Mouse (Mus musculus) midbrain, postnatal 0 days (tissue): ENCODE data around the gene Fem1b. TPM values are rescaled to one million over a fixed set of nuclear protein-coding genes. Genes with fewer than 3 reads are reported as not detected.

ENCODE experiments used
- ATAC-seq: fragments of 200-750 bp; cut with Nextera tagmentation; 2 replicates; pipeline ENCODE4 v1.8.0; 2017; ENCODE audit warnings: moderate number of reproducible peaks, mild to moderate bottlenecking, moderate TSS enrichment, moderate library complexity; ENCODE audit not compliant: low FRiP score
- DNase-seq: peaks from one replicate; pipeline ENCODE4 v3.0.0-alpha.2; 2015; ENCODE audit warnings: low spot score
- H3K27ac ChIP-seq: fragments of 300-500 bp; sonication (generic); 2 replicates; pipeline ENCODE4 v1.5.1; 2014; ENCODE audit warnings: low read depth, mild to moderate bottlenecking, low read length, mixed read lengths
- H3K27me3 ChIP-seq: fragments of 300-500 bp; sonication (generic); 2 replicates; pipeline ENCODE4 v1.6.1; 2014; ENCODE audit warnings: low read length, control low read depth, mixed read lengths; ENCODE audit not compliant: insufficient read depth
- H3K36me3 ChIP-seq: fragments of 300-500 bp; sonication (generic); 2 replicates; pipeline ENCODE4 v1.6.1; 2014; ENCODE audit warnings: low read length, control low read depth, mixed read lengths; ENCODE audit not compliant: insufficient read depth
- H3K4me1 ChIP-seq: fragments of 300-500 bp; sonication (generic); 2 replicates; pipeline ENCODE4 v1.6.1; 2014; ENCODE audit warnings: mild to moderate bottlenecking, control low read depth, antibody characterized with exemption, low read length, mixed read lengths; ENCODE audit not compliant: insufficient read depth
- H3K4me2 ChIP-seq: fragments of 300-500 bp; sonication (generic); 2 replicates; pipeline ENCODE4 v1.6.1; 2014; ENCODE audit warnings: low read depth, mild to moderate bottlenecking, low read length, mixed read lengths; ENCODE audit not compliant: poor library complexity, severe bottlenecking
- H3K4me3 ChIP-seq: fragments of 300-500 bp; sonication (generic); 2 replicates; pipeline ENCODE4 v1.5.1; 2014; ENCODE audit warnings: low read depth, mild to moderate bottlenecking, low read length, moderate library complexity
- H3K9ac ChIP-seq: fragments of 300-500 bp; sonication (generic); replicated peaks from 2 replicates; pipeline ENCODE4 v1.6.1; 2014; ENCODE audit warnings: mild to moderate bottlenecking, low read length, moderate library complexity, mixed read lengths; ENCODE audit not compliant: poor library complexity, severe bottlenecking
- H3K9me3 ChIP-seq: fragments of 300-500 bp; sonication (generic); 2 replicates; pipeline ENCODE4 v1.6.1; 2016; ENCODE audit warnings: low read length, control low read depth
- CTCF ChIP-seq: IDR thresholded peaks from 2 replicates; pipeline ENCODE4 v1.5.1; 2016; ENCODE audit warnings: antibody characterized with exemption, mild to moderate bottlenecking
- WGBS: fragments of 180-500 bp; shearing (Covaris S2); extraction: QIAGEN DNeasy Blood & Tissue Kit; methylation state at CpG from one replicate; pipeline ENCODE4 v1.1.7; 2014; 5-methylcytosine and 5-hydroxymethylcytosine counted together
- polyA plus RNA-seq: library from polyadenylated mRNA; unstranded; fragments of >200 nt; fragmentation: Nextera tagmentation; extraction: Ambion mirVana; gene quantifications from 2 replicates; pipeline ENCODE4 v1.2.1, GENCODE M21; 2015
- total RNA-seq: library from RNA; depleted of rRNA; stranded (reverse); fragments of >200 nt; gene quantifications from 2 replicates; pipeline ENCODE4 v1.2.3, GENCODE M21; 2014

The Fem1b gene
- total and polyA plus RNA-seq, 2 experiments from 2014 or later = 42.0 to 193 TPM

DNA sequence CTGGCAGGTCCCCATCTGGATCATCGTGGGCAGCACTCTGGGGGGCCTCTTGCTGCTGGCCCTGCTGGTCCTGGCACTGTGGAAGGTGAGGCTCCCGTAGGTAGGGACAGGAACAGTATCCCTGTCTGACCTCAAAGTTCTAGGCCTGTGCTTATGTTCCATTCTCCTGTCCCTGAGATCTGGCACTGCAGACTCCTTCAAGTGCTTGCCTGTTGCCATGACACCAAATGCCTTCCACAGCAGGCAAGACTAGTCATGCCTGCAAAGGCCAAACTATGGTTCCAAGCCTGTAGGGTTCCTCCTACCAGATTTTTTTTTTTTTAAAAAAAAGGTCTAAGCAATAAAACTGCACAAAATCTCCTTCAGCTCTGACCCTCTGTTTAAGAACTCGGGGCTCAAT is 29.8 kb downstream of the Fem1b start:
- ATAC-seq (no peak), DNase-seq (peak; percentile 54)
- Histone ChIP-seq H3K4me2 (no peak overlapping the region), H3K4me1 (peaks cover 10% of the 10 kb centered on the region), H3K9me3 (no peaks in the 10 kb centered on the region), H3K4me3 (no peak overlapping the region), H3K36me3 (no peaks in the 10 kb centered on the region), H3K27me3 (no peaks in the 10 kb centered on the region), H3K27ac (no peak overlapping the region), H3K9ac (no peak overlapping the region)
- TF ChIP-seq CTCF = no peak
- 41% methylated on average over 3 of the region's 3 CpGs for WGBS

- no peak overlapping the region for H3K9ac ChIP-seq
- no peak for ATAC-seq
- peaks cover 10% of the 10 kb centered on the region for H3K4me1 ChIP-seq
- H3K27me3 ChIP-seq = no peaks in the 10 kb centered on the region
- no peaks in the 10 kb centered on the region for H3K36me3 ChIP-seq
- no peaks in the 10 kb centered on the region for H3K9me3 ChIP-seq
- no peak overlapping the region for H3K4me3 ChIP-seq
- WGBS = 77% methylated on average over 9 of the region's 9 CpGs
- TF ChIP-seq CTCF = no peak
- no peak overlapping the region for H3K4me2 ChIP-seq
- H3K27ac ChIP-seq = no peak overlapping the region
- DNase-seq = peak; percentile 51
Observed at GRCm38 (mm10) chr9:62778721-62779120, 33.0 kb downstream of the Fem1b start.

DNA sequence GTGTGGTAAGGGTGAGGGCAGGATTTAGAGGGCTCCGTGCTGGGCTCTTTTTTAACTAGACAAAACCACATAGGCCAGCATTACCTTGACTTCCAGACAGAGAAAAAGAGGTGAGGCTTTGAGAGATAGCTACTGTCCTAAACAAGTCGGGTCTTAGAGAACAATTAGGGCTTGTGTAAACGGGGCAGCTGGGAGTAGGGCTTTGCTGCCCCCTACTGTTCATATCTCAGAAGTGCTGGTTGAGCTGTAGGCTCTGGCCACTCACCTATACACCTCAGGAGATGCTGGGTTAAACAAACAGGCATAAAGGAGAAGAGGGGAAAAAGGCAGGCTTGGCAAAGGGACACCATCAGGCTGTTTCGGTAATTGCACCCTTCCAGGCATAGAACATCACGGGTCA is 34.3 kb downstream of the Fem1b start:
- peaks cover 3% of the 10 kb centered on the region for H3K4me1 ChIP-seq
- H3K4me2 ChIP-seq = no peak overlapping the region
- H3K9me3 ChIP-seq = no peaks in the 10 kb centered on the region
- H3K27ac ChIP-seq = no peak overlapping the region
- DNase-seq = peak; percentile 78
- H3K4me3 ChIP-seq = no peak overlapping the region
- peak; percentile 88 for TF ChIP-seq CTCF
- H3K36me3 ChIP-seq = no peaks in the 10 kb centered on the region
- peak; percentile 74 for ATAC-seq
- WGBS = 2% methylated on average over 5 of the region's 5 CpGs
- no peak overlapping the region for H3K9ac ChIP-seq
- H3K27me3 ChIP-seq = no peaks in the 10 kb centered on the region

GRCm38 (mm10) chr9:62775464-62775863 is 36.3 kb downstream of the Fem1b start:
- ATAC-seq (no peak), DNase-seq (no peak)
- H3K27ac ChIP-seq = no peak overlapping the region
- H3K4me2 ChIP-seq = no peak overlapping the region
- no peaks in the 10 kb centered on the region for H3K4me1 ChIP-seq
- TF ChIP-seq CTCF = no peak
- H3K4me3 ChIP-seq = no peak overlapping the region
- no peaks in the 10 kb centered on the region for H3K27me3 ChIP-seq
- WGBS = 60% methylated on average over 4 of the region's 4 CpGs
- H3K9me3 ChIP-seq = no peaks in the 10 kb centered on the region
- H3K9ac ChIP-seq = no peak overlapping the region
- H3K36me3 ChIP-seq = no peaks in the 10 kb centered on the region

DNA sequence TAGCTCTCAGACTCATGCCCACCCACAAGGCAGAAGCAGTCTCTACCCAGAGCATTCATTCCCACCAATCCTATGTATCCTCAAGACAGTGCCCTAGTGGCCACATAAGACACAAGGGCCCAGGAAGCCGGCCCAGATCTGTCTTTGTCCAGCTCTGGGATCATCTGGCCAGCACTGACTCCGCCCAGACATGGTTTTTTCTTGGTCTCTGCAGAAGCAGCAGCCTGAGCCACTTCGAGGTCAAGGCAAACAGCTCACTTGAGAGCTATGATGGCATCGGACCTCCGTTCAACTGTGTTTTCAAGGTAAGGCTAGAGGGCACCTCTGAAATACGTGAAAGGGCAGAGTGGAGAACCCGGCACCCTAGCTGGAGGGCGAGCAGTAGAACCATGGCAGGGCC is 39.0 kb downstream of the Fem1b start:
- 83% methylated on average over 8 of the region's 8 CpGs for WGBS
- Histone ChIP-seq H3K9ac (no peak overlapping the region), H3K4me3 (no peak overlapping the region), H3K36me3 (no peaks in the 10 kb centered on the region), H3K4me1 (no peaks in the 10 kb centered on the region), H3K4me2 (no peak overlapping the region), H3K9me3 (no peaks in the 10 kb centered on the region), H3K27ac (no peak overlapping the region), H3K27me3 (no peaks in the 10 kb centered on the region)
- DNase-seq (no peak), ATAC-seq (no peak)
- no peak for TF ChIP-seq CTCF

DNA sequence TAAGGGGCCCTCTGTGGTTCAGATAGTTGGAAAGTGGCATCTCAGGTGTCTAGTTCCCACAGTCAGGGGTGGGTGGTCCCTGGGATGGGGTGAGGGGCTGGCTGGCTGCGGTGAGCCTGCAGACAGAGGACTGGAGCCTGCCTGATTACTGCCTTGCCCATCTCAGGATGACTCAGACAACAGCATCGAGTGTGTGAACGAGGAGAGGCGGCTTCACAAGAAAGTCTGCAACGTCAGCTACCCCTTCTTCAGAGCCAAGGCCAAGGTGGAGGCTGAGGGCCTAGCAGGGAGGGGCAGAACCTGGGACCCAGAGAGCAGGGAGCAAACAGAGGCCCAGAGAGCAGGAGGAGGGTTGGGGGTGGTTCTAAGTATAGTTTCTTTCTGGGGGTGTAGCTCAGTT is 43.4 kb downstream of the Fem1b start:
- DNase-seq (no peak), ATAC-seq (no peak)
- Histone ChIP-seq H3K4me2 (no peak overlapping the region), H3K4me1 (no peaks in the 10 kb centered on the region), H3K27ac (no peak overlapping the region), H3K27me3 (no peaks in the 10 kb centered on the region), H3K9ac (no peak overlapping the region), H3K4me3 (no peak overlapping the region), H3K9me3 (no peaks in the 10 kb centered on the region), H3K36me3 (no peaks in the 10 kb centered on the region)
- TF ChIP-seq CTCF = no peak
- 87% methylated on average over 5 of the region's 5 CpGs for WGBS

- H3K9ac ChIP-seq = no peak overlapping the region
- peak; percentile 21; the same call in 1 of the 2 replicates for TF ChIP-seq CTCF
- DNase-seq = no peak
- no peaks in the 10 kb centered on the region for H3K4me1 ChIP-seq
- WGBS = 79% methylated on average over 17 of the region's 17 CpGs
- H3K4me2 ChIP-seq = no peak overlapping the region
- ATAC-seq = no peak
- no peaks in the 10 kb centered on the region for H3K27me3 ChIP-seq
- no peak overlapping the region for H3K27ac ChIP-seq
- no peak overlapping the region for H3K4me3 ChIP-seq
- H3K9me3 ChIP-seq = no peaks in the 10 kb centered on the region
- no peaks in the 10 kb centered on the region for H3K36me3 ChIP-seq
Observed at GRCm38 (mm10) chr9:62767464-62767863, 44.3 kb downstream of the Fem1b start.
